Mouse (Mus musculus) kidney, embryonic 16.5 days (tissue): ENCODE data around the gene Mrpl49. TPM values are rescaled to one million over a fixed set of nuclear protein-coding genes. Genes with fewer than 3 reads are reported as not detected.

Experiments
- ATAC-seq: fragments of 200-750 bp; cut with Nextera tagmentation; 2 replicates; pipeline ENCODE4 v1.8.0; 2017; ENCODE audit warnings: moderate TSS enrichment; ENCODE audit not compliant: low FRiP score, low TSS enrichment
- H3K27ac ChIP-seq: fragments of 300-500 bp; sonication (generic); 2 replicates; pipeline ENCODE4 v1.5.1; 2014; ENCODE audit warnings: low read length
- H3K27me3 ChIP-seq: fragments of 300-500 bp; sonication (generic); 2 replicates; pipeline ENCODE4 v1.6.1; 2014; ENCODE audit warnings: low read length, control low read depth, mixed read lengths; ENCODE audit not compliant: insufficient read depth
- H3K36me3 ChIP-seq: fragments of 300-500 bp; sonication (generic); 2 replicates; pipeline ENCODE4 v1.6.1; 2014; ENCODE audit warnings: low read length, control low read depth, mixed read lengths; ENCODE audit not compliant: insufficient read depth
- H3K4me1 ChIP-seq: fragments of 300-500 bp; sonication (generic); 2 replicates; pipeline ENCODE4 v1.6.1; 2014; ENCODE audit warnings: low read length, control low read depth, mixed read lengths; ENCODE audit not compliant: insufficient read depth
- H3K4me2 ChIP-seq: fragments of 300-500 bp; sonication (generic); replicated peaks from 2 replicates; pipeline ENCODE4 v1.6.1; 2014; ENCODE audit warnings: low read depth, low read length
- H3K4me3 ChIP-seq: fragments of 300-500 bp; sonication (generic); 2 replicates; pipeline ENCODE4 v1.5.1; 2014; ENCODE audit warnings: mild to moderate bottlenecking, low read length
- H3K9ac ChIP-seq: fragments of 300-500 bp; sonication (generic); replicated peaks from 2 replicates; pipeline ENCODE4 v1.6.1; 2014; ENCODE audit warnings: low read length
- H3K9me3 ChIP-seq: fragments of 300-500 bp; sonication (generic); 2 replicates; pipeline ENCODE4 v1.6.1; 2016; ENCODE audit warnings: low read length, control low read depth
- WGBS: fragments of 180-500 bp; shearing (Covaris S2); extraction: QIAGEN DNeasy Blood & Tissue Kit; methylation state at CpG from one replicate; pipeline ENCODE4 v1.1.7; 2014; 5-methylcytosine and 5-hydroxymethylcytosine counted together
- polyA plus RNA-seq: library from polyadenylated mRNA; unstranded; fragments of >200 nt; fragmentation: Nextera tagmentation; extraction: Ambion mirVana; gene quantifications from 2 replicates; pipeline ENCODE4 v1.2.1, GENCODE M21; 2015

Mrpl49 gene
- 83.2 and 87.2 TPM in 2 replicates for polyA plus RNA-seq

GRCm38 (mm10) chr19:6057313-6058096 is at the start of gene Mrpl49, which contains the start of gene Fau:
Mrpl49 (minus strand) TSS chr19:6057785.
Fau (plus strand) TSS chr19:6057844.
- WGBS = under 1% methylated on average over 55 of the region's 63 CpGs
- peaks cover 33% of the 10 kb centered on the region for H3K4me1 ChIP-seq
- H3K9ac ChIP-seq = peak within 1 kb of the TSS; percentile 91
- H3K4me3 ChIP-seq = peak within 1 kb of the TSS; percentile 97
- H3K27me3 ChIP-seq = no peaks in the 10 kb centered on the region
- peak within 1 kb of the TSS; percentile 75 for H3K27ac ChIP-seq
- peak within 1 kb of the TSS; percentile 88 for H3K4me2 ChIP-seq
- peak; percentile 88 for ATAC-seq
- H3K9me3 ChIP-seq = no peaks in the 10 kb centered on the region
- peaks cover 40% of the 10 kb centered on the region for H3K36me3 ChIP-seq

GRCm38 (mm10) chr19:6105586-6105985 is 48.0 kb upstream of the Mrpl49 start, which contains the start of gene Naaladl1:
Naaladl1 (plus strand) TSS chr19:6105782.
- Histone ChIP-seq H3K9me3 (no peaks in the 10 kb centered on the region), H3K4me1 (no peaks in the 10 kb centered on the region), H3K4me3 (no peak within 1 kb of the TSS), H3K27ac (no peak within 1 kb of the TSS), H3K9ac (no peak within 1 kb of the TSS), H3K27me3 (no peaks in the 10 kb centered on the region), H3K4me2 (no peak within 1 kb of the TSS), H3K36me3 (no peaks in the 10 kb centered on the region)
- 87% methylated on average over 7 of the region's 7 CpGs for WGBS
- ATAC-seq = no peak

- Histone ChIP-seq H3K9me3 (no peaks in the 10 kb centered on the region), H3K27me3 (no peaks in the 10 kb centered on the region), H3K27ac (no peak overlapping the region), H3K4me3 (no peak overlapping the region), H3K4me1 (no peaks in the 10 kb centered on the region), H3K36me3 (no peaks in the 10 kb centered on the region), H3K4me2 (no peak overlapping the region), H3K9ac (no peak overlapping the region)
- WGBS = 75% methylated on average over 4 of the region's 4 CpGs
- no peak for ATAC-seq
Observed at GRCm38 (mm10) chr19:6104476-6104875, 46.9 kb upstream of the Mrpl49 start.

GRCm38 (mm10) chr19:6102169-6102853 is 44.7 kb upstream of the Mrpl49 start:
- 82% methylated on average over 6 of the region's 6 CpGs for WGBS
- Histone ChIP-seq H3K36me3 (no peaks in the 10 kb centered on the region), H3K27ac (no peak overlapping the region), H3K9me3 (no peaks in the 10 kb centered on the region), H3K4me1 (no peaks in the 10 kb centered on the region), H3K27me3 (no peaks in the 10 kb centered on the region), H3K9ac (no peak overlapping the region), H3K4me3 (no peak overlapping the region), H3K4me2 (no peak overlapping the region)
- no peak for ATAC-seq

- Histone ChIP-seq H3K9me3 (no peaks in the 10 kb centered on the region), H3K4me1 (no peaks in the 10 kb centered on the region), H3K27ac (no peak overlapping the region), H3K9ac (no peak overlapping the region), H3K27me3 (no peaks in the 10 kb centered on the region), H3K4me2 (no peak overlapping the region), H3K4me3 (no peak overlapping the region), H3K36me3 (no peaks in the 10 kb centered on the region)
- ATAC-seq = no peak
- WGBS = 57% methylated on average over 6 of the region's 6 CpGs
Observed at GRCm38 (mm10) chr19:6101186-6101585, 43.6 kb upstream of the Mrpl49 start.

- H3K9me3 ChIP-seq = no peaks in the 10 kb centered on the region
- no peaks in the 10 kb centered on the region for H3K27me3 ChIP-seq
- no peak for ATAC-seq
- H3K36me3 ChIP-seq = peaks cover 8% of the 10 kb centered on the region
- no peaks in the 10 kb centered on the region for H3K4me1 ChIP-seq
- H3K4me2 ChIP-seq = no peak overlapping the region
- H3K4me3 ChIP-seq = no peak overlapping the region
- 86% methylated on average over 3 of the region's 3 CpGs for WGBS
- no peak overlapping the region for H3K9ac ChIP-seq
- no peak overlapping the region for H3K27ac ChIP-seq
Observed at GRCm38 (mm10) chr19:6097847-6098246, 40.3 kb upstream of the Mrpl49 start.

- WGBS = 88% methylated on average over 7 of the region's 7 CpGs
- Histone ChIP-seq H3K27ac (no peak within 1 kb of the TSS), H3K4me2 (no peak within 1 kb of the TSS), H3K9me3 (no peaks in the 10 kb centered on the region), H3K4me3 (no peak within 1 kb of the TSS), H3K27me3 (no peaks in the 10 kb centered on the region), H3K9ac (no peak within 1 kb of the TSS), H3K36me3 (peaks cover 31% of the 10 kb centered on the region), H3K4me1 (no peaks in the 10 kb centered on the region)
- no peak for ATAC-seq
Observed at GRCm38 (mm10) chr19:6094119-6094518, 36.5 kb upstream of the Mrpl49 start, which contains the start of gene AC131692.1. AC131692.1 (plus strand) TSS chr19:6094419.

- H3K4me1 ChIP-seq = peaks cover 9% of the 10 kb centered on the region
- H3K4me3 ChIP-seq = no peak overlapping the region
- H3K9me3 ChIP-seq = no peaks in the 10 kb centered on the region
- no peak for ATAC-seq
- no peak overlapping the region for H3K4me2 ChIP-seq
- H3K27ac ChIP-seq = no peak overlapping the region
- 89% methylated on average over 13 of the region's 13 CpGs for WGBS
- no peak overlapping the region for H3K9ac ChIP-seq
- no peaks in the 10 kb centered on the region for H3K27me3 ChIP-seq
- H3K36me3 ChIP-seq = peaks cover 30% of the 10 kb centered on the region
Observed at GRCm38 (mm10) chr19:6088841-6089240, 31.3 kb upstream of the Mrpl49 start.

- ATAC-seq = peak; percentile 80
- peak overlapping the region; percentile 80 for H3K9ac ChIP-seq
- H3K27me3 ChIP-seq = no peaks in the 10 kb centered on the region
- H3K9me3 ChIP-seq = no peaks in the 10 kb centered on the region
- peak overlapping the region; percentile 91 for H3K4me2 ChIP-seq
- H3K4me1 ChIP-seq = peaks cover 15% of the 10 kb centered on the region
- peak overlapping the region; percentile 65 for H3K27ac ChIP-seq
- H3K36me3 ChIP-seq = peaks cover 23% of the 10 kb centered on the region
- WGBS = under 1% methylated on average over 17 of the region's 17 CpGs
- H3K4me3 ChIP-seq = peak overlapping the region; percentile 85
Observed at GRCm38 (mm10) chr19:6085417-6085879, 27.9 kb upstream of the Mrpl49 start.
